Mouse (Mus musculus): ENCODE results near the gene Cdk8.

The Cdk8 gene

GRCm38 (mm10) chr5:146331131-146331530, 100.1 kb downstream of the Cdk8 start:
- POLR2A ChIA-PET = interaction anchor here in 1 of 4 experiments (0.6 kb wide), 1 partner anchor 1621 kb away, joined by 3 read pairs; no protein-coding TSS in a partner anchor

GRCm38 (mm10) chr5:146332541-146332940, 101.5 kb downstream of the Cdk8 start:
- ChIA-PET CTCF (no interaction called here), POLR2A (no interaction called here)

More at GRCm38 (mm10) chr5:146331131-146331530, 100.1 kb downstream of the Cdk8 start:
- CTCF ChIA-PET = interaction anchor here in 3 of 4 experiments (0.6 to 1.6 kb wide), 3 partner anchors 9 to 28 kb away, joined by 3 to 4 read pairs (median 3); no protein-coding TSS in a partner anchor

GRCm38 (mm10) chr5:146334410-146334809, 103.4 kb downstream of the Cdk8 start:
- ChIA-PET POLR2A (no interaction called here), CTCF (no interaction called here)

- POLR2A ChIA-PET = interaction anchor here in 1 of 4 experiments (0.5 kb wide), 1 partner anchor 184 kb away, joined by 4 read pairs; no protein-coding TSS in a partner anchor
- CTCF ChIA-PET = interaction anchor here in 1 of 4 experiments (0.5 kb wide), 1 partner anchor 648 kb away, joined by 5 read pairs; no protein-coding TSS in a partner anchor
Measured at GRCm38 (mm10) chr5:146338064-146338463, 107.0 kb downstream of the Cdk8 start.

GRCm38 (mm10) chr5:146340037-146340436, 109.0 kb downstream of the Cdk8 start:
- ChIA-PET POLR2A (interaction anchor here in 1 of 4 experiments (1.1 kb wide), 1 partner anchor 44 kb away, joined by 3 read pairs; no protein-coding TSS in a partner anchor), CTCF (interaction anchor here in 1 of 4 experiments (1.3 kb wide), 1 partner anchor 10 kb away, joined by 3 read pairs; no protein-coding TSS in a partner anchor)

GRCm38 (mm10) chr5:146344911-146345686, 114.1 kb downstream of the Cdk8 start:
- ChIA-PET CTCF (interaction anchor here in 2 of 4 experiments (0.6 to 0.7 kb wide), 2 partner anchors 9 to 35 kb away, joined by 3 to 4 read pairs; no protein-coding TSS in a partner anchor), POLR2A (interaction anchor here in 2 of 4 experiments (0.6 to 1.3 kb wide), 3 partner anchors 15 to 1114 kb away, joined by 3 to 6 read pairs (median 3); partner anchors contain the start of gene Zfp655 (in 1 of the 2))

- ChIA-PET POLR2A (no interaction called here), CTCF (no interaction called here)
Measured at GRCm38 (mm10) chr5:146347081-146347480, 116.1 kb downstream of the Cdk8 start.

- POLR2A ChIA-PET = no interaction called here
- CTCF ChIA-PET = interaction anchor here in 1 of 4 experiments (0.6 kb wide), 1 partner anchor 36 kb away, joined by 3 read pairs; no protein-coding TSS in a partner anchor
Measured at GRCm38 (mm10) chr5:146349183-146349582, 118.2 kb downstream of the Cdk8 start.

- ChIA-PET POLR2A (no interaction called here), CTCF (no interaction called here)
Measured at GRCm38 (mm10) chr5:146350784-146351183, 119.8 kb downstream of the Cdk8 start.

- POLR2A ChIA-PET = no interaction called here
- CTCF ChIA-PET = no interaction called here
Measured at GRCm38 (mm10) chr5:146352006-146352405, 121.0 kb downstream of the Cdk8 start.
